Mouse (Mus musculus): ENCODE measurements around the gene Asb17. TPM values are rescaled to one million over a fixed set of nuclear protein-coding genes. Genes with fewer than 3 reads are reported as not detected.

Asb17 gene
- polyA plus RNA-seq, 1 experiment from 2014 or later = 0.32 TPM

GRCm38 (mm10) chr3:153836316-153836715, 7.7 kb upstream of the Asb17 start:
- Histone ChIP-seq H3K36me3 (ENCODE audit: control insufficient read depth, insufficient read depth, low read length) (no peaks in the 10 kb centered on the region), H3K4me1 (ENCODE audit: control insufficient read depth, insufficient read depth, low read length) (no peaks in the 10 kb centered on the region), H3K27ac (replicated peaks; ENCODE audit: low read depth, low read length) (no peak overlapping the region), H3K4me2 (ENCODE audit: low read depth, severe bottlenecking) (no peak overlapping the region), H3K4me3 (ENCODE audit: low read depth, low read length) (no peak overlapping the region), H3K9ac (ENCODE audit: low read length) (no peak overlapping the region), H3K9me3 (ENCODE audit: control insufficient read depth, low read length) (no peaks in the 10 kb centered on the region), H3K27me3 (ENCODE audit: control insufficient read depth, insufficient read depth, low read length) (no peaks in the 10 kb centered on the region)
- 89% methylated on average over 3 of the region's 3 CpGs for WGBS
- no peak for ATAC-seq (ENCODE audit: insufficient number of reproducible peaks, low FRiP score, low TSS enrichment, low read depth)
- no peak for DNase-seq (ENCODE audit: low spot score)

- H3K4me2 ChIP-seq (ENCODE audit: low read depth, severe bottlenecking) = no peak overlapping the region
- no peaks in the 10 kb centered on the region for H3K4me1 ChIP-seq (ENCODE audit: control insufficient read depth, insufficient read depth, low read length)
- no peaks in the 10 kb centered on the region for H3K9me3 ChIP-seq (ENCODE audit: control insufficient read depth, low read length)
- no peak overlapping the region for H3K27ac ChIP-seq (replicated peaks; ENCODE audit: low read depth, low read length)
- no peak overlapping the region for H3K4me3 ChIP-seq (ENCODE audit: low read depth, low read length)
- no peaks in the 10 kb centered on the region for H3K36me3 ChIP-seq (ENCODE audit: control insufficient read depth, insufficient read depth, low read length)
- WGBS = 47% methylated on average over 4 of the region's 4 CpGs
- no peak for ATAC-seq (ENCODE audit: insufficient number of reproducible peaks, low FRiP score, low TSS enrichment, low read depth)
- H3K27me3 ChIP-seq (ENCODE audit: control insufficient read depth, insufficient read depth, low read length) = no peaks in the 10 kb centered on the region
- DNase-seq (ENCODE audit: low spot score) = no peak
- no peak overlapping the region for H3K9ac ChIP-seq (ENCODE audit: low read length)
These were observed 6.4 kb upstream of the Asb17 start for GRCm38 (mm10) chr3:153837593-153837992.

- Histone ChIP-seq H3K36me3 (ENCODE audit: control insufficient read depth, insufficient read depth, low read length) (no peaks in the 10 kb centered on the region), H3K27me3 (ENCODE audit: control insufficient read depth, insufficient read depth, low read length) (no peaks in the 10 kb centered on the region), H3K9me3 (ENCODE audit: control insufficient read depth, low read length) (no peaks in the 10 kb centered on the region), H3K4me2 (ENCODE audit: low read depth, severe bottlenecking) (no peak overlapping the region), H3K4me3 (ENCODE audit: low read depth, low read length) (no peak overlapping the region), H3K4me1 (ENCODE audit: control insufficient read depth, insufficient read depth, low read length) (0 out of 2 replicates have a peak, but pooled peaks cover 3% of the 10 kb centered on the region), H3K27ac (replicated peaks; ENCODE audit: low read depth, low read length) (no peak overlapping the region), H3K9ac (ENCODE audit: low read length) (no peak overlapping the region)
- WGBS = 96% methylated on average over 9 of the region's 9 CpGs
- ATAC-seq (ENCODE audit: insufficient number of reproducible peaks, low FRiP score, low TSS enrichment, low read depth) = no peak
- no peak for DNase-seq (ENCODE audit: low spot score)
These were observed 748 bp downstream of the Asb17 start for GRCm38 (mm10) chr3:153844757-153845156.

GRCm38 (mm10) chr3:153845500-153845899, 1.5 kb downstream of the Asb17 start:
- no peaks in the 10 kb centered on the region for H3K9me3 ChIP-seq (ENCODE audit: control insufficient read depth, low read length)
- ATAC-seq (ENCODE audit: insufficient number of reproducible peaks, low FRiP score, low TSS enrichment, low read depth) = no peak
- H3K27ac ChIP-seq (replicated peaks; ENCODE audit: low read depth, low read length) = no peak overlapping the region
- DNase-seq (ENCODE audit: low spot score) = no peak
- H3K27me3 ChIP-seq (ENCODE audit: control insufficient read depth, insufficient read depth, low read length) = no peaks in the 10 kb centered on the region
- no peak overlapping the region for H3K4me2 ChIP-seq (ENCODE audit: low read depth, severe bottlenecking)
- no peak overlapping the region for H3K4me3 ChIP-seq (ENCODE audit: low read depth, low read length)
- H3K4me1 ChIP-seq (ENCODE audit: control insufficient read depth, insufficient read depth, low read length) = 0 out of 2 replicates have a peak, but pooled peaks cover 3% of the 10 kb centered on the region
- no peaks in the 10 kb centered on the region for H3K36me3 ChIP-seq (ENCODE audit: control insufficient read depth, insufficient read depth, low read length)
- no peak overlapping the region for H3K9ac ChIP-seq (ENCODE audit: low read length)
- WGBS = 90% methylated on average over 2 of the region's 2 CpGs

DNA sequence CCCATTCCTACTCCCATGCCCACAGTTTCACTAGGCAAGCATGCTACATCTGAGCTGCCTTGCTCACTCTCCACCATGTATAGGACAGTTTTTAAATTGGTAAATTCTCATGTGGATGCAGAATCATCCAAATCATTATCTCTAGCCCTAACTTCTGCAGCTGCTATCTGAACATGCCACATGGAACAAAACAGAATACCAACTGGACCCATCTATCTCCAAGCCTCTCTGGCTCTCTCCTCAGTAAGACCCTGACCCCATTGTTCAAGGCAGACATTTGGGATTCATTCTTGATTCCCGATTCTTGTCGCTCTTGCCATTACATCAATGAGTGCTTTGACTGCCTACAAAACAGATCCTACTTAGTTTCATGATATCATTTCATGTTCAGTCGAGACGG, 2.1 kb downstream of the Asb17 start:
- Histone ChIP-seq H3K9ac (ENCODE audit: low read length) (no peak overlapping the region), H3K27me3 (ENCODE audit: control insufficient read depth, insufficient read depth, low read length) (no peaks in the 10 kb centered on the region), H3K4me1 (ENCODE audit: control insufficient read depth, insufficient read depth, low read length) (0 out of 2 replicates have a peak, but pooled peaks cover 3% of the 10 kb centered on the region), H3K27ac (replicated peaks; ENCODE audit: low read depth, low read length) (no peak overlapping the region), H3K4me3 (ENCODE audit: low read depth, low read length) (no peak overlapping the region), H3K9me3 (ENCODE audit: control insufficient read depth, low read length) (no peaks in the 10 kb centered on the region), H3K4me2 (ENCODE audit: low read depth, severe bottlenecking) (no peak overlapping the region), H3K36me3 (ENCODE audit: control insufficient read depth, insufficient read depth, low read length) (no peaks in the 10 kb centered on the region)
- DNase-seq (ENCODE audit: low spot score) = no peak
- no peak for ATAC-seq (ENCODE audit: insufficient number of reproducible peaks, low FRiP score, low TSS enrichment, low read depth)
- WGBS = 92% methylated on average over 4 of the region's 4 CpGs

GRCm38 (mm10) chr3:153847207-153847733, 3.3 kb downstream of the Asb17 start:
- H3K4me3 ChIP-seq (ENCODE audit: low read depth, low read length) = no peak overlapping the region
- no peak for DNase-seq (ENCODE audit: low spot score)
- no peak overlapping the region for H3K4me2 ChIP-seq (ENCODE audit: low read depth, severe bottlenecking)
- H3K9ac ChIP-seq (ENCODE audit: low read length) = no peak overlapping the region
- no peak overlapping the region for H3K27ac ChIP-seq (replicated peaks; ENCODE audit: low read depth, low read length)
- 0 out of 2 replicates have a peak, but pooled peaks cover 3% of the 10 kb centered on the region for H3K4me1 ChIP-seq (ENCODE audit: control insufficient read depth, insufficient read depth, low read length)
- WGBS = 80% methylated on average over 7 of the region's 7 CpGs
- H3K36me3 ChIP-seq (ENCODE audit: control insufficient read depth, insufficient read depth, low read length) = no peaks in the 10 kb centered on the region
- no peak for ATAC-seq (ENCODE audit: insufficient number of reproducible peaks, low FRiP score, low TSS enrichment, low read depth)
- no peaks in the 10 kb centered on the region for H3K27me3 ChIP-seq (ENCODE audit: control insufficient read depth, insufficient read depth, low read length)
- H3K9me3 ChIP-seq (ENCODE audit: control insufficient read depth, low read length) = no peaks in the 10 kb centered on the region

GRCm38 (mm10) chr3:153849368-153850015, 5.5 kb downstream of the Asb17 start:
- ATAC-seq (ENCODE audit: insufficient number of reproducible peaks, low FRiP score, low TSS enrichment, low read depth) = peak; percentile 65; the same call in 1 of the 2 replicates
- WGBS = 5% methylated on average over 5 of the region's 5 CpGs
- H3K4me3 ChIP-seq (ENCODE audit: low read depth, low read length) = no peak overlapping the region
- 0 out of 2 replicates have a peak, but pooled peaks cover 3% of the 10 kb centered on the region for H3K4me1 ChIP-seq (ENCODE audit: control insufficient read depth, insufficient read depth, low read length)
- H3K36me3 ChIP-seq (ENCODE audit: control insufficient read depth, insufficient read depth, low read length) = no peaks in the 10 kb centered on the region
- H3K4me2 ChIP-seq (ENCODE audit: low read depth, severe bottlenecking) = peak overlapping the region; percentile 24
- peak; percentile 30 for DNase-seq (ENCODE audit: low spot score)
- H3K9ac ChIP-seq (ENCODE audit: low read length) = no peak overlapping the region
- no peaks in the 10 kb centered on the region for H3K27me3 ChIP-seq (ENCODE audit: control insufficient read depth, insufficient read depth, low read length)
- H3K27ac ChIP-seq (replicated peaks; ENCODE audit: low read depth, low read length) = no peak overlapping the region
- no peaks in the 10 kb centered on the region for H3K9me3 ChIP-seq (ENCODE audit: control insufficient read depth, low read length)

- Histone ChIP-seq H3K4me3 (ENCODE audit: low read depth, low read length) (no peak overlapping the region), H3K9ac (ENCODE audit: low read length) (no peak overlapping the region), H3K27ac (replicated peaks; ENCODE audit: low read depth, low read length) (no peak overlapping the region), H3K9me3 (ENCODE audit: control insufficient read depth, low read length) (no peaks in the 10 kb centered on the region), H3K27me3 (ENCODE audit: control insufficient read depth, insufficient read depth, low read length) (no peaks in the 10 kb centered on the region), H3K4me1 (ENCODE audit: control insufficient read depth, insufficient read depth, low read length) (0 out of 2 replicates have a peak, but pooled peaks cover 3% of the 10 kb centered on the region), H3K36me3 (ENCODE audit: control insufficient read depth, insufficient read depth, low read length) (no peaks in the 10 kb centered on the region), H3K4me2 (ENCODE audit: low read depth, severe bottlenecking) (no peak overlapping the region)
- ATAC-seq (ENCODE audit: insufficient number of reproducible peaks, low FRiP score, low TSS enrichment, low read depth) (no peak), DNase-seq (ENCODE audit: low spot score) (no peak)
- 86% methylated on average over 7 of the region's 7 CpGs for WGBS
These were observed 6.8 kb downstream of the Asb17 start for GRCm38 (mm10) chr3:153850759-153851158.
